In the genomic region with DNA sequence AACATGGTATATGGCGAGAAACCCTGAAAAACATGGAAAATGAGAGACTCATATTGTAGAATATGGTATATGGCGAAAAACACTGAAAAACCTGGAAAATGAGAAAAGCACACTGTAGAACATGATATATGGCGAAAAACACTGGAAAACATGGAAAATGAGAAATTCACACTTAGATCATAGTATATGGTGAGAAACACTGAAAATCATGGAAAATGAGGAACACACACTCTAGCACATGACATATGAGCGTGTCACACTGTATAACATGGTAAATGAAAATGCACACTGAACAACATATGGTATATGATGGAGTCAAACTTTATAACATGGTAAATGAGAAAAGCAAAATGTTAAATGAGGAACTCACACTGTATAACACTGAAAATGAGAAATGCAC, we compare ENCODE assay signal across 12 mouse cellular contexts.
"Had no signal": no experiment of that assay in that cellular context is flagged by ENCODE, and none has a peak within 500 bp of the region (broad histone marks: within the 10 kb centered on the region; RNA-seq: fewer than 3 reads in every experiment).

No protein-coding gene starts in this region.

- DNase-seq: retina, postnatal 1 day; right cerebral cortex, adult 18-20 months; right cerebral cortex, postnatal 14 days; right cerebral cortex, postnatal 25 days; right cerebral cortex, postnatal 4 days; spleen, adult 18-20 months; thymus, adult 18-20 months; thymus, adult 2 months; thymus, postnatal 14 days; thymus, postnatal 25 days; thymus, postnatal 36 days; thymus, postnatal 4 days had no signal
